Mouse (Mus musculus) hematopoietic multipotent progenitor cell, adult 10-12 weeks (in vitro differentiated cells): Measurements from ENCODE around the gene Tuba8. TPM values are rescaled to one million over a fixed set of nuclear protein-coding genes. Genes with fewer than 3 reads are reported as not detected.

ENCODE experiments used
- polyA plus RNA-seq: library from polyadenylated mRNA; stranded (reverse); fragments of >175 nt; gene quantifications from 2 replicates; pipeline ENCODE4 v1.2.3, GENCODE M21; 2012; ENCODE audit warnings: low replicate concordance

Tuba8 gene
- 0.13 and 0.30 TPM in 2 replicates for polyA plus RNA-seq

GRCm38 (mm10) chr6:121210149-121210925 is at the start of gene Tuba8:
Gene Tuba8, plus strand, starts transcription at chr6:121210696.

GRCm38 (mm10) chr6:121183414-121184173 is 26.9 kb upstream of the Tuba8 start, which contains the start of gene Pex26:
Gene Pex26, plus strand, starts transcription at chr6:121183667.

GRCm38 (mm10) chr6:121245127-121246036 is 34.9 kb downstream of the Tuba8 start, which contains the start of gene Usp18:
Gene Usp18, plus strand, starts transcription at chr6:121245906.

Other genes starting within 250 kb of the Tuba8 start
- 15.2 and 18.4 TPM in 2 replicates for gene Mical3, start 79.7 kb upstream of the Tuba8 start, polyA plus RNA-seq
- 4.5 and 5.3 TPM in 2 replicates for gene Pex26, start 27.0 kb upstream of the Tuba8 start, polyA plus RNA-seq
- gene Usp18, start 35.2 kb downstream of the Tuba8 start, polyA plus RNA-seq: 0.31 and 1.8 TPM in 2 replicates
- 0.63 and 1.3 TPM in 2 replicates for gene Slc6a13, start 89.5 kb downstream of the Tuba8 start, polyA plus RNA-seq
- 0.14 and 1.00 TPM in 2 replicates for gene Slc6a12, start 132.4 kb downstream of the Tuba8 start, polyA plus RNA-seq